ENCODE assay signal across 17 mouse cellular contexts in the genomic region with DNA sequence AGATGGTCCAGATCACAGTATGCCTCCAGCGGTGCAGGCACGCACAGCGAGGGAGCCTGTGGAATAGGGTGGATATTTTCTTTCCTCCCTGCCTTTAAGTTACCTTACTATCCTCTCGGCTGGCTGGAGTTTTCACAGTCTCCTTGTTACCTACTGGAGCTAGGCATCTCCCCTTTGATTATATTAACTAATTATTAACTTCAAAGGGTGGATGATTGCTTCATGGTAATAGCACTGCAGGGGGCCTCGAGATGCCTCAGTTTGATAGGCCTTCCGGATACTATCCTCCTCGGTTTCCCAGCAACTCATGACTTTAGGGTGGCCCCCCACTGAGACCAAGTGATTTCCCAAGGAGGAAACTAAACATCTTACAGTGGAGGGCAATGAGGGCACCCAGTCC. TPM values are rescaled to one million over a fixed set of nuclear protein-coding genes. Genes with fewer than 3 reads are reported as not detected.
DNase-seq lines count a peak whose midpoint lies in the region; TF ChIP-seq lines count a peak whose summit lies in the region.
"Had no signal": no experiment of that assay in that cellular context is flagged by ENCODE, and none has a peak within 500 bp of the region (broad histone marks: within the 10 kb centered on the region; RNA-seq: fewer than 3 reads in every experiment).

No protein-coding gene starts in this region.

- WGBS in kidney, adult 2 months: 32% methylated on average over 7 of the region's 7 CpGs
- 57% methylated on average over 7 of the region's 7 CpGs for WGBS in forebrain, embryonic 10.5 days

- H3K27me3 ChIP-seq in kidney, adult 2 months (replicated peaks; ENCODE audit: control insufficient read depth, insufficient read depth, low read length): no peaks in the 10 kb centered on the region
- H3K27me3 ChIP-seq in forebrain, embryonic 10.5 days (ENCODE audit: poor library complexity, severe bottlenecking): no peaks in the 10 kb centered on the region
- H3K27me3 ChIP-seq: forebrain, embryonic 13.5 days; liver, embryonic 15.5 days had no signal

- no peak for TF ChIP-seq CTCF in kidney, adult 2 months (conservative IDR thresholded peaks at IDR 0.05; ENCODE audit: insufficient read depth, insufficient read length, low read depth, low read length)

- H3K4me1 ChIP-seq in kidney, adult 2 months (ENCODE audit: control insufficient read depth, insufficient read depth, low read length): peaks cover 6% of the 10 kb centered on the region; the same call in 1 of the 2 replicates
- H3K4me1 ChIP-seq in forebrain, embryonic 10.5 days: peaks cover 5% of the 10 kb centered on the region; the same call in 1 of the 2 replicates
- H3K4me1 ChIP-seq: forebrain, embryonic 13.5 days; liver, embryonic 15.5 days; megakaryocyte, embryonic 14.5 days had no signal

- peak; percentile 79 for DNase-seq in ES-CJ7 (ENCODE audit: low read depth, low spot score)
- peak; percentile 36 for DNase-seq in WW6 (ENCODE audit: low read depth, low spot score)
- peak; percentile 60 for DNase-seq in kidney, adult 2 months
- peak; percentile 62 for DNase-seq in kidney, postnatal 14 days
- no peak for DNase-seq in forebrain, embryonic 10.5 days (ENCODE audit: extremely low spot score, low spot score)
- DNase-seq in T-cell, adult 2 months (ENCODE audit: low spot score): no peak
- DNase-seq in right cerebral cortex, postnatal 10 days (ENCODE audit: low spot score in 2 of 2): no peak
- DNase-seq: adrenal gland, postnatal 10 days; B cell, adult 2 months; cerebellum, adult 11-12 months; cerebellum, postnatal 36 days; gastrocnemius, postnatal 25 days; lung, postnatal 14 days; right cerebral cortex, postnatal 14 days had no signal

- H3K27ac ChIP-seq in kidney, adult 2 months (ENCODE audit: insufficient read depth, low read depth, low read length): no peak overlapping the region; the same call in 1 of the 2 replicates
- no peak overlapping the region for H3K27ac ChIP-seq in forebrain, embryonic 10.5 days
- H3K27ac ChIP-seq: forebrain, embryonic 13.5 days; liver, embryonic 15.5 days had no signal

- H3K36me3 ChIP-seq in kidney, adult 2 months (ENCODE audit: control insufficient read depth, insufficient read depth, low read length): no peaks in the 10 kb centered on the region
- H3K36me3 ChIP-seq in forebrain, embryonic 10.5 days (replicated peaks): no peaks in the 10 kb centered on the region
- H3K36me3 ChIP-seq: liver, embryonic 15.5 days had no signal

- no peaks in the 10 kb centered on the region for H3K9me3 ChIP-seq in forebrain, embryonic 10.5 days
- H3K9me3 ChIP-seq: forebrain, embryonic 13.5 days; liver, embryonic 15.5 days had no signal

- no peak overlapping the region for H3K4me3 ChIP-seq in kidney, adult 2 months (ENCODE audit: insufficient read depth, low read depth, low read length)
- no peak overlapping the region for H3K4me3 ChIP-seq in forebrain, embryonic 10.5 days
- H3K4me3 ChIP-seq: forebrain, embryonic 13.5 days; liver, embryonic 15.5 days; megakaryocyte, embryonic 14.5 days had no signal

- TF ChIP-seq POLR2A in kidney, adult 2 months (IDR thresholded peaks at IDR 0.05; ENCODE audit: low read depth, low read length): no peak

RNA-seq across cellular contexts. Expression of a gene that starts 45.1 kb away (rescaled TPM):
- 1.5 and 1.9 TPM in 2 replicates for polyA plus RNA-seq in kidney, adult 2 months (2012; rRNA removed)
- 0.90 and 0.94 TPM in 2 replicates for polyA plus RNA-seq in forebrain, embryonic 10.5 days (2016; fragmentation: Nextera tagmentation; extraction: Ambion mirVana)

Comparison
In these comparisons a context has a peak if more than half of its experiments do, and no peak if none do; other contexts are left out.
1. DNase-seq: peak in ES-CJ7 (single experiment), WW6 (single experiment), kidney, adult 2 months (single experiment) and kidney, postnatal 14 days (single experiment); none in forebrain, embryonic 10.5 days (single experiment), T-cell, adult 2 months (single experiment) and right cerebral cortex, postnatal 10 days (0 of 2).